Mouse (Mus musculus) heart, postnatal 0 days (tissue): ENCODE results near the gene Abhd6.

Source experiments
- CTCF ChIP-seq: IDR thresholded peaks from 2 replicates; pipeline ENCODE4 v1.5.1; 2016; ENCODE audit warnings: antibody characterized with exemption, control low read depth, low read depth
- EP300 ChIP-seq: IDR thresholded peaks from 2 replicates; pipeline ENCODE4 v1.6.1; 2016; ENCODE audit warnings: antibody characterized with exemption, low read depth

GRCm38 (mm10) chr14:8028086-8028485, 25.4 kb downstream of the Abhd6 start:
- no peak for TF ChIP-seq CTCF
- no peak for TF ChIP-seq EP300
